Mouse (Mus musculus) heart, embryonic 14.5 days (tissue): ENCODE measurements around the gene Mcf2l. TPM values are rescaled to one million over a fixed set of nuclear protein-coding genes. Genes with fewer than 3 reads are reported as not detected.

Source experiments
- ATAC-seq: fragments of 200-750 bp; cut with Nextera tagmentation; 2 replicates; pipeline ENCODE4 v1.8.0; 2017; ENCODE audit warnings: low read depth, moderate TSS enrichment; ENCODE audit not compliant: insufficient number of reproducible peaks, insufficient read depth, low FRiP score
- H3K27ac ChIP-seq, 2 experiments: fragments of 200-500 bp in 1 of 2; fragments of 300-500 bp in 1 of 2; sonication (generic) in 1 of 2; replicated peaks in 1 of 2; 2 replicates each; pipeline ENCODE4 v1.5.1; 2012 to 2014; ENCODE audit warnings: low read depth in 2 of 2, low read length in 2 of 2, control low read depth in 1 of 2, mild to moderate bottlenecking in 1 of 2, mixed read lengths in 1 of 2; ENCODE audit not compliant: control insufficient read depth in 1 of 2, insufficient read depth in 1 of 2
- H3K27me3 ChIP-seq: fragments of 300-500 bp; sonication (generic); 2 replicates; pipeline ENCODE4 v1.6.1; 2014; ENCODE audit warnings: mild to moderate bottlenecking, low read length, control low read depth; ENCODE audit not compliant: control insufficient read depth, insufficient read depth
- H3K36me3 ChIP-seq: fragments of 300-500 bp; sonication (generic); 2 replicates; pipeline ENCODE4 v1.6.1; 2014; ENCODE audit warnings: mild to moderate bottlenecking, control low read depth, low read length, mixed read lengths; ENCODE audit not compliant: control insufficient read depth, insufficient read depth
- H3K4me1 ChIP-seq, 2 experiments: fragments of 200-500 bp in 1 of 2; fragments of 300-500 bp in 1 of 2; sonication (generic) in 1 of 2; 2 replicates each; pipeline ENCODE4 v1.6.1; 2012 to 2014; ENCODE audit warnings: low read length in 2 of 2, control low read depth in 1 of 2, mixed read lengths in 1 of 2; ENCODE audit not compliant: control insufficient read depth in 2 of 2, insufficient read depth in 2 of 2
- H3K4me2 ChIP-seq: fragments of 300-500 bp; sonication (generic); 2 replicates; pipeline ENCODE4 v1.6.1; 2014; ENCODE audit warnings: mild to moderate bottlenecking, low read length
- H3K4me3 ChIP-seq, 2 experiments: fragments of 200-500 bp in 1 of 2; fragments of 300-500 bp in 1 of 2; sonication (generic) in 1 of 2; 2 replicates each; pipeline ENCODE4 v1.5.1; 2012 to 2014; ENCODE audit warnings: low read length in 2 of 2, mild to moderate bottlenecking in 2 of 2, control low read depth in 1 of 2, low read depth in 1 of 2, moderate library complexity in 1 of 2; ENCODE audit not compliant: control insufficient read depth in 1 of 2, insufficient read depth in 1 of 2
- H3K9ac ChIP-seq: fragments of 300-500 bp; sonication (generic); 2 replicates; pipeline ENCODE4 v1.6.1; 2014; ENCODE audit warnings: mild to moderate bottlenecking, low read length
- H3K9me3 ChIP-seq: fragments of 300-500 bp; sonication (generic); 2 replicates; pipeline ENCODE4 v1.6.1; 2016; ENCODE audit warnings: low read length, control low read depth; ENCODE audit not compliant: control insufficient read depth
- WGBS: fragments of 180-500 bp; shearing (Covaris S2); extraction: QIAGEN DNeasy Blood & Tissue Kit; methylation state at CpG from one replicate; pipeline ENCODE4 v1.1.7; 2014; 5-methylcytosine and 5-hydroxymethylcytosine counted together
- polyA plus RNA-seq: library from polyadenylated mRNA; unstranded; fragments of >200 nt; fragmentation: Nextera tagmentation; extraction: Ambion mirVana; gene quantifications from 2 replicates; pipeline ENCODE4 v1.2.1, GENCODE M21; 2014

Mcf2l gene
- polyA plus RNA-seq, 1 experiment from 2014 or later: 13.4 TPM

- ATAC-seq: no peak
Measured at GRCm38 (mm10) chr8:13028482-13028881, 154.9 kb downstream of the Mcf2l start.

GRCm38 (mm10) chr8:13036346-13036812 is 162.8 kb downstream of the Mcf2l start:
- H3K4me1 ChIP-seq: peaks cover 21 to 24% of the 10 kb centered on the region in 2 experiments
- no peak overlapping the region for H3K4me3 ChIP-seq
- 51% methylated on average over 10 of the region's 10 CpGs for WGBS
- peak; percentile 20; the same call in 1 of the 2 replicates for ATAC-seq
- H3K27me3 ChIP-seq: no peaks in the 10 kb centered on the region
- H3K27ac ChIP-seq: peak overlapping the region; percentile 34 to 67; a peak in 3 of 4 replicates
- H3K4me2 ChIP-seq: no peak overlapping the region
- no peaks in the 10 kb centered on the region for H3K36me3 ChIP-seq
- no peaks in the 10 kb centered on the region for H3K9me3 ChIP-seq
- 0 out of 2 replicates have a peak overlapping the region, but pooled peaks have one; percentile 1 for H3K9ac ChIP-seq

More at GRCm38 (mm10) chr8:13028482-13028881, 154.9 kb downstream of the Mcf2l start:
- 71% methylated on average over 5 of the region's 5 CpGs for WGBS
- no peaks in the 10 kb centered on the region for H3K36me3 ChIP-seq
- H3K4me3 ChIP-seq: no peak overlapping the region
- no peaks in the 10 kb centered on the region for H3K9me3 ChIP-seq
- H3K4me2 ChIP-seq: no peak overlapping the region
- H3K27ac ChIP-seq: no peak overlapping the region
- H3K4me1 ChIP-seq: no peaks in the 10 kb centered on the region
- H3K9ac ChIP-seq: no peak overlapping the region
- no peaks in the 10 kb centered on the region for H3K27me3 ChIP-seq

GRCm38 (mm10) chr8:13037015-13037414 is 163.4 kb downstream of the Mcf2l start, which contains the start of gene F10:
Gene F10, plus strand, starts transcription at chr8:13037308.
- Histone ChIP-seq H3K36me3 (no peaks in the 10 kb centered on the region), H3K4me3 (no peak within 1 kb of the TSS), H3K27me3 (no peaks in the 10 kb centered on the region), H3K27ac (peak within 1 kb of the TSS; percentile 34 to 67; a peak in 3 of 4 replicates), H3K9me3 (no peaks in the 10 kb centered on the region), H3K4me1 (peaks cover 21 to 24% of the 10 kb centered on the region in 2 experiments), H3K4me2 (no peak within 1 kb of the TSS), H3K9ac (peak within 1 kb of the TSS; percentile 16; the same call in 1 of the 2 replicates)
- peak; percentile 44 for ATAC-seq
- WGBS: 57% methylated on average over 7 of the region's 7 CpGs

GRCm38 (mm10) chr8:13037569-13037968 is 164.0 kb downstream of the Mcf2l start:
- peak; percentile 22; the same call in 1 of the 2 replicates for ATAC-seq
- Histone ChIP-seq H3K36me3 (no peaks in the 10 kb centered on the region), H3K4me1 (peaks cover 21 to 24% of the 10 kb centered on the region in 2 experiments), H3K4me2 (no peak overlapping the region), H3K27me3 (no peaks in the 10 kb centered on the region), H3K9ac (peak overlapping the region; percentile 16; the same call in 1 of the 2 replicates), H3K9me3 (no peaks in the 10 kb centered on the region), H3K4me3 (no peak overlapping the region), H3K27ac (no peak overlapping the region)
- 8% methylated on average over 5 of the region's 5 CpGs for WGBS

GRCm38 (mm10) chr8:13039054-13039453 is 165.4 kb downstream of the Mcf2l start:
- 65% methylated on average over 6 of the region's 6 CpGs for WGBS
- Histone ChIP-seq H3K27me3 (no peaks in the 10 kb centered on the region), H3K4me2 (no peak overlapping the region), H3K4me3 (no peak overlapping the region), H3K4me1 (peaks cover 21 to 24% of the 10 kb centered on the region in 2 experiments), H3K36me3 (no peaks in the 10 kb centered on the region), H3K27ac (no peak overlapping the region), H3K9ac (no peak overlapping the region), H3K9me3 (no peaks in the 10 kb centered on the region)
- no peak for ATAC-seq

GRCm38 (mm10) chr8:13041459-13041858 is 167.9 kb downstream of the Mcf2l start:
- H3K27ac ChIP-seq: no peak overlapping the region
- peaks cover 16 to 19% of the 10 kb centered on the region in 2 experiments for H3K4me1 ChIP-seq
- no peak overlapping the region for H3K9ac ChIP-seq
- 79% methylated on average over 4 of the region's 4 CpGs for WGBS
- no peak overlapping the region for H3K4me3 ChIP-seq
- no peaks in the 10 kb centered on the region for H3K27me3 ChIP-seq
- no peak for ATAC-seq
- H3K36me3 ChIP-seq: no peaks in the 10 kb centered on the region
- H3K4me2 ChIP-seq: no peak overlapping the region
- H3K9me3 ChIP-seq: no peaks in the 10 kb centered on the region

- Histone ChIP-seq H3K4me1 (no peaks in the 10 kb centered on the region), H3K4me3 (no peak overlapping the region), H3K36me3 (no peaks in the 10 kb centered on the region), H3K27me3 (no peaks in the 10 kb centered on the region), H3K4me2 (no peak overlapping the region), H3K27ac (no peak overlapping the region), H3K9me3 (0 out of 2 replicates have a peak, but pooled peaks cover 4% of the 10 kb centered on the region), H3K9ac (no peak overlapping the region)
- ATAC-seq: no peak
- WGBS: 58% methylated on average over 5 of the region's 5 CpGs
Measured at GRCm38 (mm10) chr8:13047652-13048051, 174.0 kb downstream of the Mcf2l start.

GRCm38 (mm10) chr8:13050550-13050949 is 176.9 kb downstream of the Mcf2l start:
- H3K9ac ChIP-seq: no peak overlapping the region
- H3K9me3 ChIP-seq: 0 out of 2 replicates have a peak, but pooled peaks cover 4% of the 10 kb centered on the region
- H3K36me3 ChIP-seq: no peaks in the 10 kb centered on the region
- no peak for ATAC-seq
- no peaks in the 10 kb centered on the region for H3K27me3 ChIP-seq
- H3K4me1 ChIP-seq: no peaks in the 10 kb centered on the region
- no peak overlapping the region for H3K4me2 ChIP-seq
- WGBS: 72% methylated on average over 10 of the region's 10 CpGs
- H3K4me3 ChIP-seq: no peak overlapping the region
- H3K27ac ChIP-seq: no peak overlapping the region
